ENCODE assay signal across 30 mouse cellular contexts in the genomic region with DNA sequence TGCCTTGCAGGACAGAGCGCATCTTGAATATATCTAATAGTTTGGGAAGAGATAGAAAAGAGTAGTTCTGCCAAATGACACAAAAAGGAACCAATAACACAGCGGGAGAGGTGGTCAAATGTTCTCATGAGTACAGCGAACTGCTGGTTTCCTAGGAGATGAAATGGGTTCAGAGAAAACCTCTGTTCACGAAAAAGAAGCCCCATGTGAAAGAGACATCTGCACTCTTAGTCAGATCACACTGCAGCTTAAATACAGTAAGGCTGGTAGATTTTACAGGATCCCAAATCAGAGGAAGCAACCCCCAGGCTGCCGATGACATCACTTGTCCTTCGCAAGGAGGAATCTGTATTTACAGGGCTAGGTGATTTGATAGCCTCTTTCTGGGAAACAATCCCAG.
DNase-seq lines count a peak whose midpoint lies in the region; ATAC-seq and TF ChIP-seq lines count a peak whose summit lies in the region.
"Had no signal": no experiment of that assay in that cellular context is flagged by ENCODE, and none has a peak within 500 bp of the region (broad histone marks: within the 10 kb centered on the region; RNA-seq: fewer than 3 reads in every experiment).

No protein-coding gene starts in this region.

- no peak overlapping the region for H3K4me2 ChIP-seq in hindbrain, embryonic 13.5 days
- no peak overlapping the region for H3K4me2 ChIP-seq in hindbrain, embryonic 11.5 days (replicated peaks; ENCODE audit: low read depth, low read length)
- H3K4me2 ChIP-seq in midbrain, postnatal 0 days (ENCODE audit: low read depth, low read length, poor library complexity, severe bottlenecking) = no peak overlapping the region
- H3K4me2 ChIP-seq in midbrain, embryonic 15.5 days = no peak overlapping the region
- H3K4me2 ChIP-seq in neural tube, embryonic 14.5 days (ENCODE audit: low read depth, low read length) = no peak overlapping the region
- H3K4me2 ChIP-seq: embryonic facial prominence, embryonic 13.5 days; forebrain, embryonic 12.5 days; heart, embryonic 12.5 days; heart, embryonic 15.5 days; hindbrain, embryonic 15.5 days had no signal

- ATAC-seq in hindbrain, embryonic 13.5 days (ENCODE audit: low FRiP score) = no peak
- ATAC-seq in hindbrain, embryonic 11.5 days (ENCODE audit: low FRiP score) = no peak
- no peak for ATAC-seq in midbrain, postnatal 0 days (ENCODE audit: low FRiP score)
- no peak for ATAC-seq in midbrain, embryonic 15.5 days (replicated peaks)
- peak; percentile 74 for ATAC-seq in neural tube, embryonic 14.5 days (ENCODE audit: low read depth)
- ATAC-seq: CD4-positive, CD25-positive, alpha-beta regulatory T cell, adult 4 months; forebrain, embryonic 16.5 days; inflammation-experienced regulatory T-cells, adult 6 months; intestine, embryonic 16.5 days had no signal

- no peak for DNase-seq in hindbrain, embryonic 11.5 days (ENCODE audit: low spot score)
- DNase-seq in midbrain, postnatal 0 days (ENCODE audit: low spot score) = peak; percentile 66
- peak; percentile 21 for DNase-seq in telencephalon, adult 2 months (ENCODE audit: low read depth, low spot score)
- no peak for DNase-seq in lung, postnatal 36 days
- DNase-seq: adrenal gland, adult 2 months; adrenal gland, postnatal 14 days; cerebellum, adult 11-12 months; cerebellum, adult 8-10 months; cerebellum, postnatal 10 days; cerebellum, postnatal 36 days; embryo, embryonic 11 days; gastrocnemius, adult 2 months; gastrocnemius, postnatal 14 days; heart, adult 18-20 months; heart, postnatal 10 days; heart, postnatal 36 days had no signal

- no peaks in the 10 kb centered on the region for H3K27me3 ChIP-seq in hindbrain, embryonic 13.5 days
- H3K27me3 ChIP-seq in hindbrain, embryonic 11.5 days (ENCODE audit: control insufficient read depth, insufficient read depth, low read length) = no peaks in the 10 kb centered on the region
- H3K27me3 ChIP-seq in midbrain, postnatal 0 days (ENCODE audit: insufficient read depth, low read length) = no peaks in the 10 kb centered on the region
- no peaks in the 10 kb centered on the region for H3K27me3 ChIP-seq in midbrain, embryonic 15.5 days (replicated peaks)
- H3K27me3 ChIP-seq in neural tube, embryonic 14.5 days (ENCODE audit: control insufficient read depth, insufficient read depth, low read length) = no peaks in the 10 kb centered on the region
- H3K27me3 ChIP-seq: embryonic facial prominence, embryonic 13.5 days; forebrain, embryonic 12.5 days; heart, embryonic 12.5 days; heart, embryonic 15.5 days; hindbrain, embryonic 15.5 days had no signal

- no peaks in the 10 kb centered on the region for H3K36me3 ChIP-seq in hindbrain, embryonic 13.5 days
- H3K36me3 ChIP-seq in hindbrain, embryonic 11.5 days (ENCODE audit: control insufficient read depth, insufficient read depth, low read length) = no peaks in the 10 kb centered on the region
- H3K36me3 ChIP-seq in midbrain, postnatal 0 days (ENCODE audit: insufficient read depth, low read length) = no peaks in the 10 kb centered on the region
- H3K36me3 ChIP-seq in midbrain, embryonic 15.5 days (replicated peaks) = no peaks in the 10 kb centered on the region
- H3K36me3 ChIP-seq in neural tube, embryonic 14.5 days (ENCODE audit: control insufficient read depth, insufficient read depth, low read length) = no peaks in the 10 kb centered on the region
- H3K36me3 ChIP-seq: embryonic facial prominence, embryonic 10.5 days; embryonic facial prominence, embryonic 13.5 days; forebrain, embryonic 12.5 days; heart, embryonic 12.5 days; heart, embryonic 15.5 days; hindbrain, embryonic 15.5 days had no signal

- H3K27ac ChIP-seq in hindbrain, embryonic 13.5 days = 0 out of 2 replicates have a peak overlapping the region, but pooled peaks have one; percentile 3
- H3K27ac ChIP-seq in hindbrain, embryonic 11.5 days (ENCODE audit: low read depth, low read length) = no peak overlapping the region
- no peak overlapping the region for H3K27ac ChIP-seq in midbrain, postnatal 0 days (ENCODE audit: low read depth, low read length)
- no peak overlapping the region for H3K27ac ChIP-seq in midbrain, embryonic 15.5 days
- H3K27ac ChIP-seq in neural tube, embryonic 14.5 days (ENCODE audit: low read depth, low read length) = no peak overlapping the region
- H3K27ac ChIP-seq: embryonic facial prominence, embryonic 10.5 days; embryonic facial prominence, embryonic 13.5 days; forebrain, embryonic 12.5 days; gastrocnemius, adult 2 months; heart, embryonic 15.5 days; hindbrain, embryonic 15.5 days had no signal

- no peak overlapping the region for H3K9ac ChIP-seq in hindbrain, embryonic 13.5 days
- no peak overlapping the region for H3K9ac ChIP-seq in hindbrain, embryonic 11.5 days (ENCODE audit: low read depth, low read length)
- no peak overlapping the region for H3K9ac ChIP-seq in midbrain, postnatal 0 days (replicated peaks; ENCODE audit: low read length, poor library complexity, severe bottlenecking)
- H3K9ac ChIP-seq in midbrain, embryonic 15.5 days = no peak overlapping the region
- no peak overlapping the region for H3K9ac ChIP-seq in neural tube, embryonic 14.5 days (replicated peaks; ENCODE audit: low read depth, low read length)
- H3K9ac ChIP-seq: embryonic facial prominence, embryonic 13.5 days; forebrain, embryonic 12.5 days; heart, embryonic 12.5 days; heart, embryonic 15.5 days; hindbrain, embryonic 15.5 days had no signal

- no peak overlapping the region for H3K4me3 ChIP-seq in hindbrain, embryonic 13.5 days
- no peak overlapping the region for H3K4me3 ChIP-seq in hindbrain, embryonic 11.5 days (ENCODE audit: low read depth, low read length)
- H3K4me3 ChIP-seq in midbrain, postnatal 0 days (ENCODE audit: low read depth, low read length) = no peak overlapping the region
- H3K4me3 ChIP-seq in midbrain, embryonic 15.5 days = no peak overlapping the region
- H3K4me3 ChIP-seq in neural tube, embryonic 14.5 days (ENCODE audit: low read depth, low read length) = no peak overlapping the region
- H3K4me3 ChIP-seq: embryonic facial prominence, embryonic 10.5 days; embryonic facial prominence, embryonic 13.5 days; erythroblast, embryonic 14.5 days; forebrain, embryonic 12.5 days; gastrocnemius, adult 2 months; heart, embryonic 12.5 days; heart, embryonic 15.5 days; hindbrain, embryonic 15.5 days had no signal

- WGBS in hindbrain, embryonic 13.5 days = 56% methylated on average over 6 of the region's 6 CpGs
- 68% methylated on average over 6 of the region's 6 CpGs for WGBS in hindbrain, embryonic 11.5 days
- 45% methylated on average over 6 of the region's 6 CpGs for WGBS in midbrain, postnatal 0 days
- WGBS in midbrain, embryonic 15.5 days = 55% methylated on average over 6 of the region's 6 CpGs
- WGBS in neural tube, embryonic 14.5 days = 30% methylated on average over 6 of the region's 6 CpGs

- peaks cover 15% of the 10 kb centered on the region for H3K4me1 ChIP-seq in hindbrain, embryonic 13.5 days (replicated peaks)
- H3K4me1 ChIP-seq in hindbrain, embryonic 11.5 days (replicated peaks; ENCODE audit: control insufficient read depth, insufficient read depth, low read length) = no peaks in the 10 kb centered on the region
- H3K4me1 ChIP-seq in midbrain, postnatal 0 days (ENCODE audit: insufficient read depth, low read length) = no peaks in the 10 kb centered on the region
- H3K4me1 ChIP-seq in midbrain, embryonic 15.5 days = 0 out of 2 replicates have a peak, but pooled peaks cover 5% of the 10 kb centered on the region
- H3K4me1 ChIP-seq in neural tube, embryonic 14.5 days (ENCODE audit: control insufficient read depth, insufficient read depth, low read length) = peaks cover 10% of the 10 kb centered on the region; the same call in 1 of the 2 replicates

- TF ChIP-seq CTCF in midbrain, postnatal 0 days (IDR thresholded peaks at IDR 0.05) = no peak

- no peaks in the 10 kb centered on the region for H3K9me3 ChIP-seq in hindbrain, embryonic 13.5 days
- H3K9me3 ChIP-seq in hindbrain, embryonic 11.5 days (ENCODE audit: control insufficient read depth, low read length) = no peaks in the 10 kb centered on the region
- H3K9me3 ChIP-seq in midbrain, postnatal 0 days (ENCODE audit: low read length) = no peaks in the 10 kb centered on the region
- H3K9me3 ChIP-seq in midbrain, embryonic 15.5 days = no peaks in the 10 kb centered on the region
- H3K9me3 ChIP-seq in neural tube, embryonic 14.5 days (ENCODE audit: control insufficient read depth, low read length) = no peaks in the 10 kb centered on the region
- H3K9me3 ChIP-seq: embryonic facial prominence, embryonic 10.5 days; embryonic facial prominence, embryonic 13.5 days; forebrain, embryonic 12.5 days; heart, embryonic 15.5 days; hindbrain, embryonic 15.5 days had no signal

Comparison
In these comparisons a context has a peak if more than half of its experiments do, and no peak if none do; other contexts are left out.
1. DNase-seq: peak in midbrain, postnatal 0 days (single experiment) and telencephalon, adult 2 months (single experiment); none in hindbrain, embryonic 11.5 days (single experiment) and lung, postnatal 36 days (single experiment).